Mouse (Mus musculus): ENCODE results near the gene Uevld. TPM values are rescaled to one million over a fixed set of nuclear protein-coding genes. Genes with fewer than 3 reads are reported as not detected.

The Uevld gene
- total and polyA plus RNA-seq, 3 experiments: 2.9 to 6.6 (median 4.6) TPM

DNA sequence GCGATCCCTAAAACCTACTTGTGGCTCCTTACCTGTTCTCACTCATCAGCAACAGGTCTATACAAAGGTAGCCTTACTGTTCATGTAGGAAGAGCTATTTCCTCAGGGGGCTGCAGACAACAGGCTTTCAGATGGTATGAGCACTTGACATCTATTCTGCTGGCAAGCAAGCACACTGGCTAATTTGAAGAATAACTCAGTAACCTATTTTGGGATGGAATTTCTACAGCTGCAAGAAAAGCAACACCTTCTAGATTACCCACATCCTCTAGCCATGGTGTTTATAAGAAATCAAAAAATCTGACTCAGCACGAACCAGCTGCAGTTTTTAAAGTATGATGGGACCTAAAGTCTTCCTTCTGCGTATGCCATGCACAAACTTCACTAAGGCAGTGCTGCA lies 27.0 kb downstream of the Uevld start:
- no peak overlapping the region for H3K9ac ChIP-seq (ENCODE audit: insufficient read depth, low read depth)
- peak; percentile 17 for DNase-seq (ENCODE audit: extremely low read depth)
- dilution Hi-C loops (cut with MboI; ENCODE audit: extremely low pct_ligation_motif_present, extremely low pct_unique_long_range_greater_than_20kb, low sequenced_read_pairs): no loop called here
- H3K4me1 ChIP-seq (ENCODE audit: control insufficient read depth in 1 of 2, insufficient read depth in 2 of 2): peaks cover 3 to 21% of the 10 kb centered on the region in 2 experiments; a peak in 2 of 4 replicates
- H3K4me2 ChIP-seq (ENCODE audit: insufficient read depth, low read depth, poor library complexity, severe bottlenecking): no peak overlapping the region
- peaks cover 18 to 55% of the 10 kb centered on the region in 2 experiments for H3K36me3 ChIP-seq (replicated peaks in 1 of 2; ENCODE audit: control insufficient read depth in 1 of 2, insufficient read depth in 1 of 2, low read length in 1 of 2)
- no peaks in the 10 kb centered on the region for H3K79me2 ChIP-seq (replicated peaks; ENCODE audit: control insufficient read depth, extremely low read depth, insufficient read depth, poor library complexity, severe bottlenecking)
- in situ Hi-C loops (cut with MboI; ENCODE audit: low pct_ligation_motif_present, low pct_unique_long_range_greater_than_20kb, low sequenced_read_pairs): no loop called here
- H3K27ac ChIP-seq (ENCODE audit: insufficient read depth, low read depth): no peak overlapping the region
- TF ChIP-seq USF1 (IDR thresholded peaks at IDR 0.05; ENCODE audit: low read depth, low read length) (no peak), MEF2A (IDR thresholded peaks at IDR 0.05; ENCODE audit: borderline replicate concordance, low read depth, low read length) (peak; percentile 78), BHLHE40 (IDR thresholded peaks at IDR 0.05; ENCODE audit: low read depth, low read length) (no peak), TBP (conservative IDR thresholded peaks at IDR 0.05; ENCODE audit: low read depth, low read length) (no peak), MAFK (IDR thresholded peaks at IDR 0.05; ENCODE audit: insufficient replicate concordance, low read length) (peak; percentile 63; the same call in 1 of the 2 replicates), ETS1 (conservative IDR thresholded peaks at IDR 0.05; ENCODE audit: low read depth, low read length) (peak; percentile 70)
- no peak overlapping the region for H3K4me3 ChIP-seq (replicated peaks in 1 of 3; ENCODE audit: low read depth in 2 of 3, low read length in 2 of 3, poor library complexity in 1 of 3)
- H3K9me3 ChIP-seq (replicated peaks; ENCODE audit: low read length): no peaks in the 10 kb centered on the region
- H3K27me3 ChIP-seq (replicated peaks): no peaks in the 10 kb centered on the region

DNA sequence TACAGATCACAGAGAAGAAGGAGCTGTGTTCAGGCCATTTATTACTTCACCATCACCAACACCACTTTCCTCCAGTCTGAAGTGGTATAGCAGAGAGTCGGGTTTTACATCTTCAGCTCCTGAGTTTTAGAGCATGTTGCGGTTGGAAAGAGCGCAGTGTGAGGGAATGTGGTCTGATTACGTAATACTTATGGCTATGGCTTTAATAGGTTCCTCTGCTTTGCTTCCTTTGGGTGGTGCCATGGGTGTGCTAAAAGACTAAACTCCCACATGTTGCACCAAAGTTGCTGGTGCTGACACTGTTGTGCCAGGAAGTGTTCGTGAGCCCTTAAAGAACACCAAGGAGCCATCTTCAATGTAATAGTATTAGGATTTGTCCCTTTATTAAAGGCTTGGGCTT lies 30.0 kb downstream of the Uevld start:
- in situ Hi-C loops (cut with MboI; ENCODE audit: low pct_ligation_motif_present, low pct_unique_long_range_greater_than_20kb, low sequenced_read_pairs): no loop called here
- no peaks in the 10 kb centered on the region for H3K9me3 ChIP-seq (replicated peaks; ENCODE audit: low read length)
- TF ChIP-seq MAFK (IDR thresholded peaks at IDR 0.05; ENCODE audit: insufficient replicate concordance, low read length) (no peak), GABPA (IDR thresholded peaks at IDR 0.05; ENCODE audit: insufficient replicate concordance, low read depth, low read length) (no peak), RAD21 (IDR thresholded peaks at IDR 0.05; ENCODE audit: low read depth, low read length) (no peak), ZMIZ1 (IDR thresholded peaks at IDR 0.05; ENCODE audit: low read depth, low read length) (no peak), POLR2AphosphoS2 (IDR thresholded peaks at IDR 0.05; ENCODE audit: low read depth, low read length) (no peak), NELFE (IDR thresholded peaks at IDR 0.05; ENCODE audit: low read depth, low read length) (no peak), MAX (IDR thresholded peaks at IDR 0.05; ENCODE audit: low read length) (no peak), ELF1 (IDR thresholded peaks at IDR 0.05; ENCODE audit: low read depth, low read length) (no peak), USF2 (conservative IDR thresholded peaks at IDR 0.05; ENCODE audit: low read depth, low read length) (no peak)
- no peaks in the 10 kb centered on the region for H3K27me3 ChIP-seq (replicated peaks)
- no peak overlapping the region for H3K4me2 ChIP-seq (ENCODE audit: insufficient read depth, low read depth, poor library complexity, severe bottlenecking)
- H3K27ac ChIP-seq (ENCODE audit: insufficient read depth, low read depth): no peak overlapping the region
- no peak for DNase-seq (ENCODE audit: extremely low read depth)
- H3K9ac ChIP-seq (ENCODE audit: insufficient read depth, low read depth): no peak overlapping the region
- no peak overlapping the region for H3K4me3 ChIP-seq (replicated peaks in 1 of 3; ENCODE audit: low read depth in 2 of 3, low read length in 2 of 3, poor library complexity in 1 of 3)
- dilution Hi-C loops (cut with MboI; ENCODE audit: extremely low pct_ligation_motif_present, extremely low pct_unique_long_range_greater_than_20kb, low sequenced_read_pairs): no loop called here
- H3K36me3 ChIP-seq (replicated peaks in 1 of 2; ENCODE audit: control insufficient read depth in 1 of 2, insufficient read depth in 1 of 2, low read length in 1 of 2): peaks cover 15 to 36% of the 10 kb centered on the region in 2 experiments
- H3K79me2 ChIP-seq (replicated peaks; ENCODE audit: control insufficient read depth, extremely low read depth, insufficient read depth, poor library complexity, severe bottlenecking): no peaks in the 10 kb centered on the region
- H3K4me1 ChIP-seq (ENCODE audit: control insufficient read depth in 1 of 2, insufficient read depth in 2 of 2): peaks cover 0 to 12% of the 10 kb centered on the region in 2 experiments; a peak in 2 of 4 replicates
